Mouse (Mus musculus) urinary bladder, postnatal 10 days (tissue): ENCODE data around the gene Hamp.
"Not testable (repeated sequence)": the region's sequence is repeated elsewhere in the genome, so short reads cannot be mapped to it uniquely, and the experiment has no call there.

Experiments
- DNase-seq: peaks from one replicate; pipeline ENCODE4 v3.0.0; 2022; ENCODE audit warnings: low spot score

Hamp gene

GRCm38 (mm10) chr7:30956357-30956751 is 12.5 kb upstream of the Hamp start:
- DNase-seq, result no peak

DNA sequence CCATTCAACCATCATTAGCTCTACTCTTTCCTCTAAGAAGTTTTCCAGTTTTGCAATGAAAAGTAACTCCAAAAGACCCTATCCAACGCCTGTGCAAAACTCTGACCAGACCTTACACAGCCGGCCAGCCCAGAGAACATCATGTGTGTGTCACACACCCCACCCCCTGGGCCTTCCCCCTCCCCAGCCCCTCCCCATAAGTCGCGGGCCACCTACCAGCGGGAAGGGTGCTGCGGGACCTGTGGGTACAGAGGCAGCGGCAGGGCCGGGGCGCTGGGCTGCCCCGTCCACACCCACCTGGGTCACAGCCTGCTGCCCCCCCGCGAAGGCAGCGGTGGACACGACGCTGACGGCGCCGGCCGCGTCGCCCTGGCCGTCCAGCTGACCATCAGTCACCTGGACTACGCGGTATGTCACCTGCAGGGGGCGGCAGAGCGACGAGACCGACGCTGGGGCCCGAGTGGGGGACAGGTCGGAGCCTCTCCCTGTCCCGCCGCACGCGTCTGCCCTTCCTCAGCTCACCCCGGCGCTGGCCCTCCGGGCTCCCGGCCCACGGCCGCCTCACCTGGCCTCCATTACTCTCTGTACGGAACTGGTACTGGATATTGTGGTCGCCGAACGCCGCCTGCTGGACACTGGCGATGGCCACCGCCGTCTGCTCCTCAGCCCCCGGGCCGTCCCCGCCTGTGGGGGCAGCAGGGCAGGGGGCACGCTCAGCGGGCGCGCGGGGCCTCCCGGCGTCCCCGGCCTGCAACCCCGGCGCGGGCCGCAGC is 11.9 kb upstream of the Hamp start:
- peak; percentile 81 for DNase-seq

- DNase-seq, result no peak
These were observed 11.2 kb upstream of the Hamp start for GRCm38 (mm10) chr7:30954971-30955520.

DNA sequence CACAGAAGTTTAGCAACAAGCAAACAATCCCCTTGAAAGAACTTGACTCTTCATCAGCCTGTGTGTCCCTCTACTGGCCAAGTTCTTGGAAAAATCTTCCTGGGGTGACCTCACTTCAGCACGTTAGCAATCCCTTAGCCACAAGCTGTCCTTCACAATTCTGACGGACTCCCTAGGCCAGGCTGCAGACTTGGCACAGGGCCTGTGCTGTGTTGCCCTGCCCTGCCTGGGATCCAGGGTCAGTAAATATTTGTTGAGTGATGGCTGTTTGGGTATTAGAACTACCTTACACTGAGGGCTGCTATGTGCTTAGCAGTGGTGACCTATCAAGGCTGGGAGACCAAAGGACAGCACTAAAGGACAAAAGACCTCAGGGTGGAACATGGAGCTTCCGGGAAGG is 10.2 kb upstream of the Hamp start:
- no peak for DNase-seq

- DNase-seq, result no peak
These were observed 9.6 kb upstream of the Hamp start for GRCm38 (mm10) chr7:30953459-30953858.

- DNase-seq, result no peak
These were observed 8.8 kb upstream of the Hamp start for GRCm38 (mm10) chr7:30952441-30953265.

DNA sequence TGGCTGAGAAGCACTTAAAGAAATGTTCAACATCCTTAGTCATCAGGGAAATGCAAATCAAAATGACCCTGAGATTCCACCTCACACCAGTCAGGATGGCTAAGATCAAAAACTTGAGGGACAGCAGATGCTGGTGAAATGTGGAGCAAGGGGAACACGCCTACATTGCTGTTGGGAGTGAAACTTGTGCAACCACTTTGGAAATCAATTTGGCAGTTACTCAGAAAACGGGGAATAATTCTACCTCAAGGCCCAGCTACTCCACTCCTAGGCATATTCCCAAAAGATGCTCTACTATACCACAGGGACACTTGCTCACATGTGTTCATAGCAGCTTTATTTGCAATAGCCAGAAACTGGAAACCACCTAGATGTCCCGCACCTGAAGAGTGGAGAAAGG is 6.1 kb upstream of the Hamp start:
- not testable (repeated sequence) for DNase-seq

GRCm38 (mm10) chr7:30945876-30946275 is 2.0 kb upstream of the Hamp start:
- no peak for DNase-seq

GRCm38 (mm10) chr7:30945466-30945865 is 1.6 kb upstream of the Hamp start:
- not testable (repeated sequence) for DNase-seq

GRCm38 (mm10) chr7:30944706-30945105 is 874 bp upstream of the Hamp start:
- not testable (repeated sequence) for DNase-seq

GRCm38 (mm10) chr7:30942365-30942764 is 1.5 kb downstream of the Hamp start:
- not testable (repeated sequence) for DNase-seq

GRCm38 (mm10) chr7:30940070-30940469 is 3.8 kb downstream of the Hamp start:
- DNase-seq, result not testable (repeated sequence)

- not testable (repeated sequence) for DNase-seq
These were observed 8.3 kb downstream of the Hamp start for GRCm38 (mm10) chr7:30935422-30936099.

GRCm38 (mm10) chr7:30924581-30924980 is 19.3 kb downstream of the Hamp start, which contains the start of gene Hamp2:
Gene Hamp2, minus strand, starts transcription at chr7:30924681.
- DNase-seq, result not testable (repeated sequence)

GRCm38 (mm10) chr7:30924071-30924470 is 19.8 kb downstream of the Hamp start:
- DNase-seq, result no peak

DNA sequence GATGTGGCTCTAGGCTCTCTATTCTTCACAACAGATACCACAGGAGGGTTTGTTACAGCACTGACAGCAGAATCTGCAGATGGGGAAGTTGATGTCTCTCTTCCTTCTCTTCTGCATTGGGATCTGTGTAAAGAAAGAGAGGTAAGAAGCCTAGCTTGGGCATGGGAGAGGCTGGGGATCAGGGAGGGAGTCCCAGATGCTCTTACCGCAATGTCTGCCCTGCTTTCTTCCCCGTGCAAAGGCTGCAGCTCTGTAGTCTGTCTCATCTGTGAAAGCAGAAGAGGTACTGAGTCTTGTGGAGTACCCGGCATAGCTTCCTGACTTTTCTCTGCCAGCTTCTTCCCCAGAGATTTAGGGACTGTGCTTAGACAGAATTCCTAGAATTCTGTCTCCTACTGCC is 21.3 kb downstream of the Hamp start:
- not testable (repeated sequence) for DNase-seq

GRCm38 (mm10) chr7:30920217-30920616 is 23.6 kb downstream of the Hamp start:
- no peak for DNase-seq

DNA sequence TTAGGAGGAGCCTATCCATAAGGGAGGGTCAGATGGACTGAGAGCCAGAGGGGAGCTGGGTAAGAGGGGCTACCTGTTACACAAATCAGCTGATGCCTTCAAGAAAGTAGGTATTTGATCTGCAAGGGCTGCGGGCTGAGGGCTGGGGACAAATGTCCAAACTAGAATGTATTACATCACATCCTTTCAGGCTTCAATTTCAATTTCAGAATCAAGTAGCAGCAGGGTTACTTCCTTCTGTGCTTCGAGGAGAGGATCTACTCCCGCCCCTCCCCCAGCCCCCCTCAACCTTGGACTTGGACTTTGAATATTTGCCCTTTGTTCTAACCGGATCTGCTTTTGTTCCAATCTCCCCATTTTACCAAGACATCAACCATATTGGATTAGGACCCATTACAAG is 26.6 kb downstream of the Hamp start:
- DNase-seq, result no peak

DNA sequence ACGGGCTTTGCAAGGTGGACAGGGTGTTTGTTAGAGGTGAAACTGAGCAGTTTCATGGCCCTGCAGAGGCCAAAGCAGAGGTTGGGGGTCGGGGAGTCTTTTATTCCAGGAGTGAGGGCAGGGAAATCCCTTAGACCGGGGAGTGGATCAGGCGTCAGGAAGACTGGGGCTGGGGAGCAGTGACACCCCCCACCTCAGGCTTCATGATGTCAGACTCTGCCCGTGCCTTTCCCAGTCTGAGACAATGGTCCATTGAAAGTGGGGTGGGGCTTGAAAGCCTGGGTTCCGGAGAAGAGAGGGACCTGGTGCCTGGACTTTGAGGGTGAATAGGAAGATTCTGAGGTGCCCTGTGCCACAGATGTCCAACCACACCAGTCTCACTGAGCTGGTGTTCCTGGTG is 27.1 kb downstream of the Hamp start:
- DNase-seq, result no peak

DNA sequence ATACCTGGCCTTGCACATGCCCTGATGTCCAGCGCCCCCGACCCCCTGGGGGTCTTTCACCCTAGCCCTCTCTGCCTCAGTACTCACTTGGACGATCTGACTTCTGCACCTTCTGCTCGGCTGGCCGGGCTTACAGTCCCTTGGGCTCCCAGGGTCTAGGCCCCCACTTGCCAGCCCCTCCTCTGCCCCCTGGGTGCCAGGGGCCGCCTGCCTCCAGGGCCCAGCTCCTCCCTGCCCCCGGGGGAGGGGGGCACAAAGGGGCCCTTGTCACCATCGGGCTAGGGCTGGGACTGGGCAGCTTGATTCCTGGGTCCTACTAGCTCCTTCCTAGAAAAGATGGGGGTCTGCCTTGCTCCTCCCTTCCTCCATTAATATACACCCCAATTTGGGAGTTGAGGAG is 29.1 kb downstream of the Hamp start, which contains the start of gene Mag:
TSS of gene Mag (minus strand) at position 142 of the 400 bp plus-strand sequence.
- no peak for DNase-seq

DNA sequence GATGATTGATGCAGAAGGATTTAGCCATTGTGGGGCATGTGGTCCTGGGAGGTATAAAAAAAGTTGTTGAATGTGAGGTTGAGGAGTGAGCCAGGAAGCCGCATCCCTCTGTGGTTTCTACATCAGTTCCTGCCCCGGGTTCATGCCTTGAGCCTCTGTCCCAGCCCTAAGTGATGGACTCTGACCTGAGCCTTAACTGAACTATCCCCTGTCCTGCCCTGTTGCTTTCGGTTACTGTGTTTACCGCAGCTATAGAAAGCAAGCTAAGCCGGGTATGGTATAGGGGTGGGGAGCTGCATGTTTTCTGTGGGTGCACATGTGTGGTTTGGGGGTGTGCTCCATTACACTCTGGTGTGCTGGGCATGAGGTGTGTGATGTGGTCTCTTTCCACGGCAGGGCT is 34.1 kb downstream of the Hamp start:
- DNase-seq, result no peak

- no peak for DNase-seq
These were observed 34.8 kb downstream of the Hamp start for GRCm38 (mm10) chr7:30908992-30909431.
